Mouse (Mus musculus): Measurements from ENCODE around the gene Inpp5b.

Inpp5b gene

GRCm38 (mm10) chr4:124811347-124811975 lies 69.8 kb downstream of the Inpp5b start:
- no peak for DNase-seq (ENCODE audit: low read depth, low spot score)

- no peak for DNase-seq (ENCODE audit: low read depth, low spot score)
Observed at GRCm38 (mm10) chr4:124815901-124816300, 74.3 kb downstream of the Inpp5b start.

GRCm38 (mm10) chr4:124817803-124818202 lies 76.2 kb downstream of the Inpp5b start:
- DNase-seq (ENCODE audit: low read depth, low spot score), result no peak

- DNase-seq (ENCODE audit: low read depth, low spot score), result no peak
Observed at GRCm38 (mm10) chr4:124818832-124819231, 77.2 kb downstream of the Inpp5b start.

- DNase-seq (ENCODE audit: low read depth, low spot score), result no peak
Observed at GRCm38 (mm10) chr4:124824967-124825366, 83.3 kb downstream of the Inpp5b start.

GRCm38 (mm10) chr4:124825371-124825965 lies 83.8 kb downstream of the Inpp5b start:
- DNase-seq (ENCODE audit: low read depth, low spot score), result no peak

- DNase-seq (ENCODE audit: low read depth, low spot score), result no peak
Observed at GRCm38 (mm10) chr4:124829671-124830070, 88.0 kb downstream of the Inpp5b start.

- DNase-seq (ENCODE audit: low read depth, low spot score), result no peak
Observed at GRCm38 (mm10) chr4:124832796-124833195, 91.1 kb downstream of the Inpp5b start.

- DNase-seq (ENCODE audit: low read depth, low spot score), result no peak
Observed at GRCm38 (mm10) chr4:124838035-124838700, 96.5 kb downstream of the Inpp5b start.

GRCm38 (mm10) chr4:124840998-124841397 lies 99.3 kb downstream of the Inpp5b start:
- DNase-seq (ENCODE audit: low read depth, low spot score), result peak; percentile 47

GRCm38 (mm10) chr4:124843493-124843892 lies 101.8 kb downstream of the Inpp5b start:
- peak; percentile 70 for DNase-seq (ENCODE audit: low read depth, low spot score)

GRCm38 (mm10) chr4:124847573-124847972 lies 105.9 kb downstream of the Inpp5b start:
- peak; percentile 83 for DNase-seq (ENCODE audit: low read depth, low spot score)

- DNase-seq (ENCODE audit: low read depth, low spot score), result no peak
Observed at GRCm38 (mm10) chr4:124849631-124850260, 108.1 kb downstream of the Inpp5b start.

GRCm38 (mm10) chr4:124850261-124850913 lies 108.7 kb downstream of the Inpp5b start, which contains the start of gene Yrdc:
Gene Yrdc, plus strand, starts transcription at chr4:124850679.
- DNase-seq (ENCODE audit: low read depth, low spot score), result peak; percentile 96
